Mouse (Mus musculus) ES-E14 (cell line): ENCODE data around the gene Pcdh19.

ENCODE experiments used
- HCFC1 ChIP-seq: IDR thresholded peaks from 2 replicates; pipeline ENCODE4 v1.6.1; 2012; ENCODE audit warnings: low read length, inconsistent platforms, borderline replicate concordance; ENCODE audit not compliant: insufficient read depth
- MAFK ChIP-seq: IDR thresholded peaks from 2 replicates; pipeline ENCODE4 v1.6.1; 2014; ENCODE audit warnings: mild to moderate bottlenecking, low read depth, low read length, inconsistent platforms; ENCODE audit not compliant: insufficient read depth
- ZC3H11A ChIP-seq: IDR thresholded peaks from 2 replicates; pipeline ENCODE4 v1.6.1; 2012; ENCODE audit warnings: low read depth, mild to moderate bottlenecking, inconsistent platforms, low read length, borderline replicate concordance

DNA sequence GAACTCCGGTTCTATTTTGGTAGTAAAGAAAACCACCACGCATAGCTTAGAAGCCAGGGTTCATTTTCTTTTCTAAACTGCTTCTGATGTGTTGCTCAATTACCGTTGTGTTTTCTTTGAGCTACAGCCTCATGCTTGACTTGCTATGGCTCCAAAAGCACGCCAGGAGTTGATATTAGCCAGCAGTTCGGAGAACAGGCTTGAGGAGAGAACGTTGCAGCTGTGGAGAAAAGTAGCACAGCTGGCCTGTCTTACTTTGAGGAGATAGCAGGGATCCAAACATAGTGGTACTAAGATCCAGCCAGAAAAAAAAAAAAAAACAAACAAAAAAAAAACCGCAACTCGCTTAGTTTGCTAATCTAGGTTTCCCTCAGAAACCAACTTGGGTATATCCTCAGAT lies 59.2 kb downstream of the Pcdh19 start:
- TF ChIP-seq MAFK (no peak), HCFC1 (no peak), ZC3H11A (no peak)
